Mouse (Mus musculus): Measurements from ENCODE around the gene Itgb6.

DNA sequence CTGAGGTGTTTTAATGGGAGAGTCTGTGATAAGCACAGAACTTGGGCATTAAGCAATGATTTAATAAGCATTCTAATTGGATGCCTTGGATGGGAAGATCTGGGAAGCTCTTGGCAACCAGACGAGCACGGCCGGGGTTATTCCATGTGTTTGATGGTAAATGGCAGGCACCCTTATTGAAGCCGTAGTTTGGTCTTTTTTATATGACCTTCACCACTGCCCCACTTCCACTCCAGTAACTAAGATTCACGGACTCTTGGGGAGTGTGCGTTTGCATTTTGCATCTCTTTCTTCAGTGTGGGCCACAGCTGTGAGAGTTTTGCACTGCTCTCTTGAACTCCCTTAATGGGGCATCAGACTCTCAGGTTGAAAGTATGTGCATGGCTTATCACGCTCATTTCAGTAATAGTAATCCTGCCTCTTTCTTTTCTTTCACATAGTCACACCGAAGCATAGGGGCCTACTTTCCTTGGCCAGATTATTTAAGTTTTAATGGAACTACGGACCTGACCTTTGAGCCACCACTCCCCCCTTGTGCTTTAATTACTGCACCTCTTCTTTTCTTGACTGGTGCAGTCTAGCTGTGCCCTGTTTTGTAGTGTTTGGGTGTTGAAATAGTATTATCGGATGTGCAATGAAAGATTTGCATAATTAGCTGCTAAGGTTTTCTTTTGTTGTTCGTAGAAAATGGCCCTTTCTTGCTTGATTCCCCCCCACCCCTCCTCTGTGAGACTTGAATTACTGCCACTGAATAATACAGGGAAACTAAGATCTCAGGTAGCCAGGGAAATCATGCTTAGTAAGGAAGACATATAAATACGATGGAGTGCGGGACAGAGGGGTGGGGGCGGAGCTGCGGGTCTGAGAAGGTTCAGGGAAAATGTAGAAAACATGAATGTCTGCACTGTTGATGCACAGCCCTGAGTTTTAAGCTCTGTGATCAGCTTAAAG is 109.3 kb downstream of the Itgb6 start:
- TF ChIP-seq GATA1 (IDR thresholded peaks at IDR 0.05; ENCODE audit: borderline replicate concordance, low read length) = no peak
- TF ChIP-seq FLI1 (IDR thresholded peaks at IDR 0.05; ENCODE audit: low read length) = no peak

Measured in megakaryocyte, embryonic 14.5 days (primary cell).